8 mouse cellular contexts compared by ENCODE assay signal in the genomic region with DNA sequence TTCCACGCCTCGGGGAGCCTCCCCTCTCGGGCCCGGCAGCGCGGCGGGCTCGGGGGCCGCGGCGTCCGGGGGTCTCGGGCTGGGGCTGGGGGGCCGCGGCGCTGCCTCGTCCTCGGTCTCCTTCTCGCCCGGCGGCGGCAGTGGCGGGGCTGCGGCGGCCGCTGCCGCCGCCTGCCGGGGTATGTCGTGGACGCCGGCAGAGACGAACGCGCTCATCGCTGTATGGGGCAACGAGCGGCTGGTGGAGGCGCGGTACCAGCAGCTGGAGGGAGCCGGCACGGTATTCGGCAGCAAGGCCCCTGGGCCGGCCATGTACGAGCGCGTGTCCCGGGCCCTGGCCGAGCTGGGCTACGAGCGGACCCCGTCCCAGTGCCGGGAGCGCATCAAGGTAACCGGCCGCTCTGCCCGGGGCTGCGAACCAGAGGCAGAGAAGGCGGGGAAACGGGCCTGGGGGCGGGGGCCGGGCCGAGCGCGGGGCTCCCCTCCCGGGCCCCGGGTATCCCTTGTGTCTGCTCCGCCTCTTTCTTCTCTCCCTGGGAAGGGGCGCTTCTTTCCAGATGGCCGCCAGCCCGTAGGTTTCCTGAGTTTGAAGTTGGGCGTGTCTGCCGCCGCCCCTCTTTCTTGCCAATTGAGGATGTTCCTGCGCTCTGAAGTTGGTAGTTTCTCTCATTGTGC. TPM values are rescaled to one million over a fixed set of nuclear protein-coding genes. Genes with fewer than 3 reads are reported as not detected.
DNase-seq lines count a peak whose midpoint lies in the region; ATAC-seq and TF ChIP-seq lines count a peak whose summit lies in the region.

No protein-coding gene starts in this region.

- peaks cover 4 to 14% of the 10 kb centered on the region in 2 experiments; a peak in 1 of 4 replicates for H3K4me1 ChIP-seq in ES-E14 (ENCODE audit: control insufficient read depth in 2 of 2, insufficient read depth in 2 of 2, low read length in 2 of 2, poor library complexity in 1 of 2)
- H3K4me1 ChIP-seq in forebrain, embryonic 12.5 days, result peaks cover 24% of the 10 kb centered on the region
- peaks cover 6% of the 10 kb centered on the region; the same call in 1 of the 2 replicates for H3K4me1 ChIP-seq in lung, postnatal 0 days (ENCODE audit: insufficient read depth, low read depth, low read length)

- H3K4me2 ChIP-seq in forebrain, embryonic 12.5 days, result peak overlapping the region; percentile 69
- peak overlapping the region; percentile 92 for H3K4me2 ChIP-seq in lung, postnatal 0 days (replicated peaks; ENCODE audit: low read depth, low read length)

- in situ Hi-C loops in ES-E14 (cut with MboI; ENCODE audit: low sequenced_read_pairs in 2 of 2, unreplicated experiment in 2 of 2), result no loop called here

- H3K27me3 ChIP-seq in forebrain, embryonic 12.5 days, result no peaks in the 10 kb centered on the region
- H3K27me3 ChIP-seq in lung, postnatal 0 days (replicated peaks; ENCODE audit: insufficient read depth, low read length), result no peaks in the 10 kb centered on the region

- intact Hi-C loops in heart, postnatal 10 days (cut with DNase I), result loop anchor here (5.0 kb wide), 1 partner anchor 53 kb away; no protein-coding TSS in a partner anchor

- peak overlapping the region; percentile 98 for H3K9ac ChIP-seq in ES-E14 (ENCODE audit: insufficient read depth, low read depth, low read length, poor library complexity, severe bottlenecking)
- H3K9ac ChIP-seq in forebrain, embryonic 12.5 days, result peak overlapping the region; percentile 97
- H3K9ac ChIP-seq in lung, postnatal 0 days (replicated peaks; ENCODE audit: low read depth), result peak overlapping the region; percentile 90

- H3K4me3 ChIP-seq in ES-E14 (ENCODE audit: insufficient read depth in 1 of 2, low read depth in 1 of 2, low read length in 2 of 2, poor library complexity in 1 of 2, severe bottlenecking in 1 of 2), result peak overlapping the region; percentile 89 to 99
- peak overlapping the region; percentile 89 for H3K4me3 ChIP-seq in forebrain, embryonic 12.5 days (replicated peaks)
- peak overlapping the region; percentile 100 for H3K4me3 ChIP-seq in lung, postnatal 0 days (ENCODE audit: low read depth, low read length)

- H3K27ac ChIP-seq in ES-E14 (ENCODE audit: insufficient read depth, low read depth, low read length, poor library complexity, severe bottlenecking), result peak overlapping the region; percentile 99
- peak overlapping the region; percentile 98 for H3K27ac ChIP-seq in forebrain, embryonic 12.5 days
- peak overlapping the region; percentile 100 for H3K27ac ChIP-seq in lung, postnatal 0 days (ENCODE audit: low read length)

- under 1% methylated on average over 56 of the region's 75 CpGs for WGBS in forebrain, embryonic 12.5 days
- WGBS in lung, postnatal 0 days, result 1% methylated on average over 50 of the region's 75 CpGs

- H3K36me3 ChIP-seq in ES-E14 (ENCODE audit: control insufficient read depth, insufficient read depth, low read length, poor library complexity, severe bottlenecking), result peaks cover 2% of the 10 kb centered on the region; the same call in 1 of the 2 replicates
- H3K36me3 ChIP-seq in forebrain, embryonic 12.5 days (replicated peaks), result peaks cover 15% of the 10 kb centered on the region
- no peaks in the 10 kb centered on the region for H3K36me3 ChIP-seq in lung, postnatal 0 days (ENCODE audit: insufficient read depth, low read length)

- 0 out of 2 replicates have a peak, but pooled peaks have one; percentile 4 for TF ChIP-seq CTCF in lung, postnatal 0 days (IDR thresholded peaks at IDR 0.05)

- ATAC-seq in cerebellum, adult (ENCODE audit: insufficient number of reproducible peaks, low FRiP score, low TSS enrichment), result peak; percentile 23; the same call in 1 of the 2 replicates
- peak; percentile 82 for ATAC-seq in forebrain, embryonic 12.5 days (ENCODE audit: low FRiP score)
- peak; percentile 41 for ATAC-seq in lung, postnatal 0 days

- TF ChIP-seq EP300 in lung, postnatal 0 days (IDR thresholded peaks at IDR 0.05), result no peak

- DNase-seq in ES-E14 (ENCODE audit: low read depth, low spot score), result peak; percentile 50
- DNase-seq in heart, postnatal 10 days, result peak; percentile 54 to 57
- DNase-seq in kidney, postnatal 4 days, result peak; percentile 69 to 78
- DNase-seq in lung, postnatal 0 days (ENCODE audit: low spot score), result peak; percentile 80
- DNase-seq in ovary, postnatal 10 days (ENCODE audit: low spot score), result peak; percentile 29
- DNase-seq in thymus, postnatal 14 days, result peak; percentile 58

- H3K9me3 ChIP-seq in ES-E14 (ENCODE audit: control insufficient read depth, insufficient read depth, low read depth, low read length), result no peaks in the 10 kb centered on the region
- no peaks in the 10 kb centered on the region for H3K9me3 ChIP-seq in forebrain, embryonic 12.5 days
- H3K9me3 ChIP-seq in lung, postnatal 0 days (ENCODE audit: low read length), result no peaks in the 10 kb centered on the region

TF ChIP-seq in ES-E14, 5 proteins besides CTCF, POLR2A, EP300 and RAD21:
- TF ChIP-seq MAFK (IDR thresholded peaks at IDR 0.05; ENCODE audit: insufficient read depth, low read depth, low read length), result no peak

RNA-seq across cellular contexts. Expression of a gene that starts 0.5 kb away (rescaled TPM):
- 66.9 and 81.3 TPM in 2 replicates for total RNA-seq in ES-E14 (2012; rRNA removed)
- polyA plus RNA-seq in forebrain, embryonic 12.5 days (2016; fragmentation: Nextera tagmentation; extraction: Ambion mirVana), result 46.9 and 47.3 TPM in 2 replicates
- total RNA-seq in heart, postnatal 10 days (2021), result 10 to 100 TPM; 11.7 to 16.4 TPM
- 12.1 and 12.2 TPM in 2 replicates for polyA plus RNA-seq in lung, postnatal 0 days (2015; fragmentation: Nextera tagmentation; extraction: Ambion mirVana)

RNA-seq across cellular contexts. Expression of a gene that starts 38.3 kb away (rescaled TPM):
- total RNA-seq in ES-E14 (2012; rRNA removed), result 6.5 and 6.9 TPM in 2 replicates
- polyA plus RNA-seq in forebrain, embryonic 12.5 days (2016; fragmentation: Nextera tagmentation; extraction: Ambion mirVana), result 23.2 and 24.3 TPM in 2 replicates
- total RNA-seq in heart, postnatal 10 days (2021), result 100 to 1,000 TPM; 125 to 131 TPM
- 256 and 260 TPM in 2 replicates for polyA plus RNA-seq in lung, postnatal 0 days (2015; fragmentation: Nextera tagmentation; extraction: Ambion mirVana)

RNA-seq across cellular contexts. Expression of a gene that starts 49.5 kb away (rescaled TPM):
- 4.8 and 6.7 TPM in 2 replicates for total RNA-seq in ES-E14 (2012; rRNA removed)
- 0.32 and 0.82 TPM in 2 replicates for polyA plus RNA-seq in forebrain, embryonic 12.5 days (2016; fragmentation: Nextera tagmentation; extraction: Ambion mirVana)
- total RNA-seq in heart, postnatal 10 days (2021), result 10 to 100 TPM in 1 of 2 experiments, 1 to 10 TPM in 1; 5.6 to 10.4 TPM
- polyA plus RNA-seq in lung, postnatal 0 days (2015; fragmentation: Nextera tagmentation; extraction: Ambion mirVana), result 85.6 and 94.9 TPM in 2 replicates

RNA-seq across cellular contexts. Expression of a gene that starts 56.5 kb away (rescaled TPM):
- 1.2 and 1.4 TPM in 2 replicates for total RNA-seq in ES-E14 (2012; rRNA removed)
- polyA plus RNA-seq in forebrain, embryonic 12.5 days (2016; fragmentation: Nextera tagmentation; extraction: Ambion mirVana), result 22.7 and 24.1 TPM in 2 replicates
- not detected for total RNA-seq in heart, postnatal 10 days (2021)
- polyA plus RNA-seq in lung, postnatal 0 days (2015; fragmentation: Nextera tagmentation; extraction: Ambion mirVana), result 0.08 and 0.14 TPM in 2 replicates

Comparison
In these comparisons a context has a peak if more than half of its experiments do, and no peak if none do; other contexts are left out.
1. Peak in every context shown above with its lines: DNase-seq, ATAC-seq, H3K4me3 ChIP-seq and H3K27ac ChIP-seq.
2. DNase-seq: peak in every context shown above with its lines; median percentile 80 in lung, postnatal 0 days; 74 in kidney, postnatal 4 days; 58 in thymus, postnatal 14 days; 56 in heart, postnatal 10 days; 50 in ES-E14; 29 in ovary, postnatal 10 days.
3. ATAC-seq: peak in every context shown above with its lines; median percentile 82 in forebrain, embryonic 12.5 days; 41 in lung, postnatal 0 days; 23 in cerebellum, adult.
4. RNA of a gene that starts 38.3 kb away (total RNA-seq): 125 to 131 TPM in heart, postnatal 10 days; 6.5 to 6.9 TPM in ES-E14; every median in the first group is over 10 times any median in the second.